Mouse (Mus musculus): Measurements from ENCODE around the gene Gm42957. TPM values are rescaled to one million over a fixed set of nuclear protein-coding genes. Genes with fewer than 3 reads are reported as not detected.

The Gm42957 gene
- polyA plus RNA-seq, 1 experiment from 2014 or later, result 0.22 TPM

DNA sequence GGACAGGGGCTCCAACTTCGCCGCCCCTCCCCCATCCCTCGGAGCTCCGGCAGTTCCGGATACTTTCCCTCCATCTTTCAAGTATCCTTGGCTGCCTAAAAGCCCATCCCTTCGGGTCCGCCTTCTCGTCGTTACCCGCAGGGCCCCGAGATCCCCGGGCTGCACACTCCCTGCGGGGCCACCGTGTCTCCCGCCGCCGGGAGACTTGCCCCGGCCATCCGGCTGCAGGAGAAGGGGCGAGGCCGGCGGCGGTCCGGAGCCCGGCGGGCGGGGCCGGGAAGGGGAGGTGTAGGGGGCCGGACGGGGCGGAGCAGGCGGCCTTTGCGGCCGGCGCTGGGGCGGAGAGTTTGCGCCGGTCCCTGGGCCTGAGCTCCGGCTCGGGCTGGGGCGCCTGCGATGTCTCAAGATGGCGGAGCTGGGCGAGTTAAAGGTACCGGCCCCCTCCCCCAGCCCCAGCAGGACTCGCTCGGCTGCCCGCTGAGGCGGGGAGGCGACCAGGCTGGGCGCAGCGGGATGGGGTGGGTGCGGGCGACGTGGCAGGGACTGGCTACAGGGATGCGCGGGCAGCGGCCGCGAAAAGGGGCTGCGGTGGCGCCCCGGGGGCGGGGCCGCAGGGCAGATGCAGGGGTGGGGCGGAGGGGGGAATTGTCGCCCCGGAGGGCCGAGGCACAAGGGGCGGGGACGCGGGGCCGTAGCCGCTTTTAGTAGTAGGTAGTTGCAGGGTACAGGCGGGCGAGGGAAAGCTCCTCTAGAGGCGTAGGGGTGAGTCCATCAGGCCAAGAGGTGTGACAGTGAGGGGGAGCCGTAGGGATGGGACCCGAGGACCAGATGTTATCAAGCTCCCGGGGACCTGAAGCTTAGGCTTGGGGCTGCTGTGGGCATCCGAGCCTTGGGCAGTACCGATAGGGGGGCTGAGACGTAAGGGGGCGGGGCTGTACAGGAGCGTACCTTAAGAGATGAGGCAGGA, 61.8 kb downstream of the Gm42957 start:
- Histone ChIP-seq H3K4me3 (peak overlapping the region; percentile 86), H3K4me2 (peak overlapping the region; percentile 76), H3K9me3 (no peaks in the 10 kb centered on the region), H3K4me1 (peaks cover 25% of the 10 kb centered on the region), H3K27me3 (no peaks in the 10 kb centered on the region), H3K27ac (peak overlapping the region; percentile 95), H3K36me3 (peaks cover 31% of the 10 kb centered on the region), H3K9ac (peak overlapping the region; percentile 87)
- WGBS, result under 1% methylated on average over 70 of the region's 85 CpGs
- peak; percentile 91 for ATAC-seq (ENCODE audit: insufficient number of reproducible peaks, insufficient read depth, low FRiP score, low TSS enrichment, low read depth)

- H3K36me3 ChIP-seq, result peaks cover 49% of the 10 kb centered on the region
- no peaks in the 10 kb centered on the region for H3K9me3 ChIP-seq
Measured at GRCm38 (mm10) chr3:96698993-96699690, 63.9 kb downstream of the Gm42957 start.

GRCm38 (mm10) chr3:96700376-96700775, 65.1 kb downstream of the Gm42957 start:
- no peak overlapping the region for H3K9ac ChIP-seq
- H3K4me3 ChIP-seq, result no peak overlapping the region
- H3K27ac ChIP-seq, result no peak overlapping the region
- H3K27me3 ChIP-seq, result no peaks in the 10 kb centered on the region
- WGBS, result 57% methylated on average over 7 of the region's 7 CpGs
- H3K4me1 ChIP-seq, result peaks cover 25% of the 10 kb centered on the region
- no peaks in the 10 kb centered on the region for H3K9me3 ChIP-seq
- H3K4me2 ChIP-seq, result no peak overlapping the region
- H3K36me3 ChIP-seq, result peaks cover 62% of the 10 kb centered on the region
- ATAC-seq (ENCODE audit: insufficient number of reproducible peaks, insufficient read depth, low FRiP score, low TSS enrichment, low read depth), result no peak

More at GRCm38 (mm10) chr3:96698993-96699690, 63.9 kb downstream of the Gm42957 start:
- Histone ChIP-seq H3K27ac (no peak overlapping the region), H3K27me3 (no peaks in the 10 kb centered on the region), H3K4me2 (peak overlapping the region; percentile 7; the same call in 1 of the 2 replicates), H3K4me1 (peaks cover 25% of the 10 kb centered on the region), H3K9ac (peak overlapping the region; percentile 49; the same call in 1 of the 2 replicates), H3K4me3 (no peak overlapping the region)
- WGBS, result 47% methylated on average over 19 of the region's 19 CpGs
- ATAC-seq (ENCODE audit: insufficient number of reproducible peaks, insufficient read depth, low FRiP score, low TSS enrichment, low read depth), result no peak

DNA sequence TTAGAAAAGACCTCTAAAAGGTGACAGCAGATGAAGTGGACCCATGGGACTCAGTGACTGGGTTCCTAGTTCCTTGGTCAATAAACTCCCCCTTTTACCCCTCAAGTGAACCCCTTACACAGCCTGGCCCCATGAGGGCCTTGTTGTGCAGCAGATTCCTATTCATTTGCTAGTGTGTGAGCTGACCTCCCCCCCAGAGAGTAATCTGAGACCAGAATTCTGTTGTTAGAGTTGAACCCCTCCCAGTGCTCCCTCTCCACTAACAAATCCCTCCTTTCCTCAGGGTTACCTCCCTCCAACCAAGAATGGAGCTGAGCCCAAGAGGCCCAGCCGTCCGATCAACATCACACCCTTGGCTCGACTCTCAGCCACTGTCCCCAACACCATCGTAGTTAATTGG, 65.7 kb downstream of the Gm42957 start:
- WGBS, result 83% methylated on average over 4 of the region's 4 CpGs
- no peak overlapping the region for H3K27ac ChIP-seq
- H3K27me3 ChIP-seq, result no peaks in the 10 kb centered on the region
- H3K4me1 ChIP-seq, result peaks cover 20% of the 10 kb centered on the region
- no peak for ATAC-seq (ENCODE audit: insufficient number of reproducible peaks, insufficient read depth, low FRiP score, low TSS enrichment, low read depth)
- no peak overlapping the region for H3K4me3 ChIP-seq
- H3K4me2 ChIP-seq, result no peak overlapping the region
- peaks cover 68% of the 10 kb centered on the region for H3K36me3 ChIP-seq
- H3K9me3 ChIP-seq, result no peaks in the 10 kb centered on the region
- no peak overlapping the region for H3K9ac ChIP-seq

Other genes with a start within 250 kb of the Gm42957 start
- gene BC107364, start 183.2 kb upstream of the Gm42957 start, polyA plus RNA-seq (2015; fragmentation: Nextera tagmentation; extraction: Ambion mirVana), result 0.20 TPM in 1 of 2 replicates, not detected in the other
- gene Hfe2, start 110.3 kb upstream of the Gm42957 start, polyA plus RNA-seq (2015; fragmentation: Nextera tagmentation; extraction: Ambion mirVana), result 1.5 and 1.9 TPM in 2 replicates
- 113 and 137 TPM in 2 replicates for gene Txnip, start 77.5 kb upstream of the Gm42957 start, polyA plus RNA-seq (2015; fragmentation: Nextera tagmentation; extraction: Ambion mirVana)
- 1.3 and 1.5 TPM in 2 replicates for gene Gm16253, start 58.5 kb upstream of the Gm42957 start, polyA plus RNA-seq (2015; fragmentation: Nextera tagmentation; extraction: Ambion mirVana)
- gene Polr3gl, start 41.3 kb upstream of the Gm42957 start, polyA plus RNA-seq (2015; fragmentation: Nextera tagmentation; extraction: Ambion mirVana), result 53.7 and 56.7 TPM in 2 replicates
- 3.1 and 3.2 TPM in 2 replicates for gene Ankrd34a, start 38.8 kb upstream of the Gm42957 start, polyA plus RNA-seq (2015; fragmentation: Nextera tagmentation; extraction: Ambion mirVana)
- gene Lix1l, start 34.3 kb upstream of the Gm42957 start, polyA plus RNA-seq (2015; fragmentation: Nextera tagmentation; extraction: Ambion mirVana), result 8.8 and 9.3 TPM in 2 replicates
- gene Rbm8a, start 5.5 kb upstream of the Gm42957 start, polyA plus RNA-seq (2015; fragmentation: Nextera tagmentation; extraction: Ambion mirVana), result 148 and 157 TPM in 2 replicates
- 63.5 and 66.8 TPM in 2 replicates for gene Pex11b, start 98 bp upstream of the Gm42957 start, polyA plus RNA-seq (2015; fragmentation: Nextera tagmentation; extraction: Ambion mirVana)
- gene Itga10, start 10.1 kb downstream of the Gm42957 start, polyA plus RNA-seq (2015; fragmentation: Nextera tagmentation; extraction: Ambion mirVana), result 3.5 and 3.8 TPM in 2 replicates
- 1.3 and 2.1 TPM in 2 replicates for gene Ankrd35, start 34.7 kb downstream of the Gm42957 start, polyA plus RNA-seq (2015; fragmentation: Nextera tagmentation; extraction: Ambion mirVana)
- 71.5 and 75.2 TPM in 2 replicates for gene Pias3, start 60.9 kb downstream of the Gm42957 start, polyA plus RNA-seq (2015; fragmentation: Nextera tagmentation; extraction: Ambion mirVana)
- 13.5 and 16.5 TPM in 2 replicates for gene Nudt17, start 73.1 kb downstream of the Gm42957 start, polyA plus RNA-seq (2015; fragmentation: Nextera tagmentation; extraction: Ambion mirVana)
- gene Polr3c, start 92.2 kb downstream of the Gm42957 start, polyA plus RNA-seq (2015; fragmentation: Nextera tagmentation; extraction: Ambion mirVana), result 33.3 and 34.5 TPM in 2 replicates
- gene Rnf115, start 92.2 kb downstream of the Gm42957 start, polyA plus RNA-seq (2015; fragmentation: Nextera tagmentation; extraction: Ambion mirVana), result 47.9 and 53.1 TPM in 2 replicates
- gene Pdzk1, start 193.8 kb downstream of the Gm42957 start, polyA plus RNA-seq (2015; fragmentation: Nextera tagmentation; extraction: Ambion mirVana), result 0.85 TPM in 1 of 2 replicates, not detected in the other
- 0.13 and 0.17 TPM in 2 replicates for gene Cd160, start 193.9 kb downstream of the Gm42957 start, polyA plus RNA-seq (2015; fragmentation: Nextera tagmentation; extraction: Ambion mirVana)

Data from embryonic facial prominence, embryonic 13.5 days (tissue).